Mouse (Mus musculus) bone marrow macrophage, adult 2 months (primary cell): ENCODE results near the gene Prkce.

Source experiments
- CTCF ChIP-seq: IDR thresholded peaks from 2 replicates; pipeline ENCODE4 v1.5.1; 2012; ENCODE audit warnings: low read depth, mild to moderate bottlenecking, low read length, moderate library complexity
- POLR2A ChIP-seq: IDR thresholded peaks from 2 replicates; pipeline ENCODE4 v1.6.1; 2012; ENCODE audit warnings: mild to moderate bottlenecking, low read depth, low read length, borderline replicate concordance

GRCm38 (mm10) chr17:86514974-86515620, 347.5 kb downstream of the Prkce start:
- no peak for TF ChIP-seq CTCF
- TF ChIP-seq POLR2A = no peak
